Mouse (Mus musculus): ENCODE results near the gene Vmn1r84.

Vmn1r84 gene

GRCm38 (mm10) chr7:12369173-12369572 is at the start of gene Vmn1r84:
Gene Vmn1r84, minus strand, starts transcription at chr7:12369273.
- no peak for DNase-seq

DNA sequence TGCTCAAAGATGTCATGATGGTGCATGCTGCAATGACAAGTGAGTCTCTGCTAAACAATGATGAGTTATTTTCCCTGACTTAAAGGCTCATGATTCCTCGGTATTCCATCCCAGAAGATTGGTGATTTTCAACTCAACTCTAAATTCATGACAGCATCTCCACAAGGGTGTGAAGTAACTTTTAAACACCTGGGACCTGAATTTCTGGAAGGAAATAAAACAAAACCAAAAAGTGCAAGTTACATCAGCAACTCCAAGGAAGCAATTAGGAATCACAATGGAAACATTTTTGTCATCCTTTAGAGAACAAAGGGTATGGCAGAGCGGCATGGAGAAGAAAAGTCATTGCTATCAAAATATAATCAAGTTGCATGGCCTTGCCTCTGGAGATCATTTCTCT is 39.7 kb downstream of the Vmn1r84 start, which contains the start of gene Vmn1r83:
TSS of gene Vmn1r83 (minus strand) at position 101 of the 400 bp plus-strand sequence.
- no peak for DNase-seq

Measured in kidney, postnatal 36 days (tissue).